Mouse (Mus musculus): Measurements from ENCODE around the gene Eea1. TPM values are rescaled to one million over a fixed set of nuclear protein-coding genes. Genes with fewer than 3 reads are reported as not detected.

Gene Eea1
- 10 to 100 TPM; 34.3 to 34.4 TPM for total RNA-seq (2021)
- long read RNA-seq, experiment 1, full-length matches to known transcripts, result 19 of 31 reads
- long read RNA-seq, experiment 1, partial matches to known transcripts, result 3 of 31 reads
- long read RNA-seq, experiment 1, other reads (novel, unspliced or antisense), result 9 of 31 reads
- long read RNA-seq, experiment 2, full-length matches to known transcripts, result 11 of 18 reads
- long read RNA-seq, experiment 2, partial matches to known transcripts, result 4 of 18 reads
- long read RNA-seq, experiment 2, other reads (novel, unspliced or antisense), result 3 of 18 reads

DNA sequence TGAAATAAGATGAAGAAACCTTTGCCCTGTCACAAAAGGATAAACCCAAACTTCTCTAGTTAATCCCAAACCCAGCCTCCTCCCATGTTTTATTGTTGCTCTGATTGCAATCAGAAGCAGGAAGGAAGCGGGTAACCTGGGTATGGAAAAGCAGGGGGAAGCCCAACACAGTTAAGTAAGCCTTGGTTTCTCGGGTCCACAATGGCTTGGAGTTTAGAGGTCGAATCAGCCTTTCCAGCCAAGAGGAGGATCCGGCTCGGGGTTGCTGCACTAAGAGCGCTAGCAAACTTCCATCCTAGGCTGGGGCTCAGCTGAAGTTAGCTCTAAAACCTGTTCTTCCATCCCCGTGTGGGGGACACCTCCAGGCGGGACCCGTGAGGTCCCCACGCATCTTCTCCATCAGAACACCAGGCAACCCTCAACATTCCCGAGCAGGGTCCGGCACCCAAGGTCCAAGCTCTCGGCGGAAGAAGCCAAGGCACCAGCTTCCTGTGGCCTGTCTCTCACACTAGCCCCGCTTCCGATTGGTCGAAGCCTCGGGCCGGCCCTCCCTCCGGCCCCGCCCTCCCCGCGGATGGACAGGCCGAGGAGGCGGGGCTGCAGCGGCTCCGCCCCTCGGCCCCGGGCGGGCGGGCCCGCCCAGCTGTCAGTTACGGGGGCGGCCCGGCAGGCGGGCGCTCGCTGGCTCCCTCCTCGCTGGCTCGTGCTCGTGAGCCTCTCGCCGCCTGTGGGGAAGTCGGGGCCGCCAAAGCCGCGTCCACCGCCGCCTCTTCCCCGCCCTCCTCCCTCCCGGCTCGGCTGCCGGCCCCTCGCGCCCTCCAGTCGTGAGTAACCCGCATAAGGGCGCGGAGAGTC, at the start of gene Eea1:
Gene Eea1 (plus strand): TSS at position 605 of the 855 bp plus-strand sequence.
- intact Hi-C loops (cut with DNase I), result loop anchor here (5.0 kb wide), 1 partner anchor 378 kb away; the partner anchor contains the start of gene Nudt4
- TF ChIP-seq CTCF (IDR thresholded peaks at IDR 0.05), result no peak; the same call in none of the 2 replicates
- H3K27ac ChIP-seq, result peak within 1 kb of the TSS; percentile 89
- peak; percentile 89 to 92 for DNase-seq (ENCODE audit: extremely low spot score in 1 of 2, low spot score in 2 of 2)
- peak within 1 kb of the TSS; percentile 98 for H3K4me3 ChIP-seq

DNA sequence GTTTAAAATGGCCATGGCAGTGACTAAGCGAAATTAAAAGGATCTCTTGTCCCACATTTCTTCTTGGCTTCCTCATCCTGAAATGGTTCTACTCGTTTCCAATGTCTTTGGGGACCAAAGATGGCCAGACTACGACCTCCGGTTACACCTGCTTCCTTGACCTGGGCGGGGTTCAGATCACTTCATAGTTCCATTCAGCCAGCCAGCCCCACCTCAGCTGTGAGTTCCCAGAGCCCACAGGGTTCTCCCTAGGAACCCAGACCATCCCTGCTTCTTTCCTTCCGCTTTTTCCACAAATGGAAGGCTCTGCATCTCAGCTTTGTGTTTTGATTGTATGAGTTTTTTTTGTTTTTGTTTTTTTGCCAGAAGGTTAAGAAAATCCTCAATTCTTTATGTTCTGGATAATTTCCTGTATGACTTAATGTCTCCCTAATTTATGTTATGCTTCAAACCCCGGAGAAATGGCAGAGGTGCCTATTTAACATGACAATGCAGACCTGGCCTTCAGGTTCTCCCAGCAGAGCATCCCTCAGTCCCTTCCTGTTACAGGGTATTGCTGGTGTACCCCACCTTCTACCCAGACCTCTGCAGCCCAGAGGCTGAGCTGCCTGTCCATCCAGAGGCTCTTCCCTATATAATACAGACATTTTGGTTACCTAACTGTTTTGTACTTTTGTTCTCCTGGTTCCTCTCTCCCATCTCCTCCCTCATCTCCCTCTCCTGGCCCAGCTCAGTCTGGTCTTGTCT, 49.1 kb upstream of the Eea1 start:
- intact Hi-C loops (cut with DNase I), result no loop called here
- H3K4me3 ChIP-seq, result no peak overlapping the region
- no peak for DNase-seq (ENCODE audit: extremely low spot score in 1 of 2, low spot score in 2 of 2)
- no peak for TF ChIP-seq CTCF (IDR thresholded peaks at IDR 0.05)
- H3K27ac ChIP-seq, result no peak overlapping the region

DNA sequence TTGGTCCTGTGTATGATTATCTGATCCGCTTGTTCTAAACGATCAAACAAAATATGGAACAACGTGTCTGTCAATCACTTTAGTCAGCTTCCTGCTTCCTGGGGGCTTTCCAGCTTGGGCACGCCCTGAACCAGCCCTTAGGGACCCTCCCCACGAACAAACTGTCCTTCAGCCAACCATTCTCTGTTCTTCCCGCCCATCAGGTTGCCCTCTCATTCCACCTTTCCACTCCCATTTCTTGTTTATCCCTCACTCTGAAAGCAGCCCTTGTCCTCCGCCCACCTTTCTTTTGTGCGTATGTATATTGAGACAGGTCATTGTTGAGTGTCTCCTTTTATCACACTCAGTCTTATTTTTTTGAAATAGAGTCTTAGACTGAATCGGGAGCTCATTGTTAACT, 48.3 kb upstream of the Eea1 start:
- Histone ChIP-seq H3K4me3 (no peak overlapping the region), H3K27ac (no peak overlapping the region)
- TF ChIP-seq CTCF (IDR thresholded peaks at IDR 0.05), result no peak
- no peak for DNase-seq (ENCODE audit: extremely low spot score in 1 of 2, low spot score in 2 of 2)
- intact Hi-C loops (cut with DNase I), result no loop called here

DNA sequence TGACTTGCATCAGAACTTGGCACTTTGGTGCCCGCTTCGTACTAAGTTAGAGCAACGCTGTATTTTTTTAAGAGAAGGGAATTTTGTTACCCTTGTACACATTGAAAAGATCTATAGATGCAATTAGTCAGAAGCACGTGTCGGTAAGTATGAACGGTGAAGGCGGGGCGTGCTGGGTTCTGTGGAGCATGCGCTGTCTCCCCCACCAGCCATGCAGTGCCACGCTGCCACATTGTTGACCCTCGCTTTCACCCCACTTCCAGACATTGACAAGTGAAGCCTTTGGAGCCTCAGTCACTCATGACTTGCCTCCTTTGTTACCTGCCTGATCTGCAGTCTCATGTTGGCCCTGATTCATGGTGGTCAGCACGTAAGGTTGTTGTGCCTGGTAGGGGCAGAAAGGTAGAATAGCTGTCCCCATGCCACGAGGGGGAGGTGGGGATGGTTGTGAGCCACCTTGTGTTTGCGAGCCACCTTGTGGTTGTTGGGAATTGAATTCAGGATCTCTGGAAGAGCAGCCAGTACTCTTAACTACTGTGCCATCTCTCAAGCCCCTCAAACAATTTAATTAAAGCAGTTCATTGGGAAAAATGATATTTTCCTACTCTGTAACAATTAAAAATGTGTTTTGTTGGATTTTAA, 47.0 kb upstream of the Eea1 start:
- TF ChIP-seq CTCF (IDR thresholded peaks at IDR 0.05), result peak; percentile 3
- intact Hi-C loops (cut with DNase I), result no loop called here
- DNase-seq (ENCODE audit: extremely low spot score in 1 of 2, low spot score in 2 of 2), result no peak
- Histone ChIP-seq H3K4me3 (no peak overlapping the region), H3K27ac (no peak overlapping the region)

DNA sequence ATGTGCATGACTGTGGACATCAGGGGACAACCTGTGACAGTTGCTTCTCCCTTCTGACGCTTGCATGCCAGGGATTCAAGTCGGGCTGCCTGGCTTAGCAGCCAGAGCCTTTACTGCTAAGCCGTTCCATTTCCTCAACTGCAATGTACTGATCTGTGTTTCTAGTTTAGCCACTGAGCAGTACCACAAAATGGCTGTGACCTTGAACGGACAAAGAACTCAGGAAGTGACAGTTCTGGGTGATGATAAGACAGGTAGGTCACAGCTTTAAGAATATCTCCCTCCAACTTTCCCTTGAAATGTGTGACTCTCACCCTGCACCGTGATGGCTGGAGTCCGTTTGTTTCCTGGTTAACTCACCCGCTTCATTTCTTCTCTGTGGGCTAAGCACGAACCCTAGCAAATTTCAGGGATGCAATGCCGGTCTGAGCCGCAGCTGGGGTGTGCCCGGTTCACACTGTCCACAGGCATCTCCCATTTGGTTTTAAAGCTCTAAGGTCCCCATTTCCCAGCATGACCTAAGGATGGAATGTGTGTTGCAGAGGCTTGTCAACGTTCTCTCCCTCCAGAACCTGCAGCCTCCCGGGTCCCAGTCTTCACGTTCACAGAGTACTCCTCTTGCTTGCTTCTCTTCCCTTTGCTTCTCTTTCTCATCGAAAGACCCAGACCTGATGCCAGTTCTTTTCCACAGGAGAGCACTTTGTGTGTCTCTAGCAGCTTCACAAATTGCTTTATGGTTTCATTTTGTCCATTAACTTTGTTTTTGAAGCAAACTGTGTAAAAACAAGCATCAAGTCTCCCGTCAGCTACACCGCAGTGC, 46.2 kb upstream of the Eea1 start:
- no peak for TF ChIP-seq CTCF (IDR thresholded peaks at IDR 0.05)
- Histone ChIP-seq H3K27ac (peak overlapping the region; percentile 33; the same call in 1 of the 2 replicates), H3K4me3 (peak overlapping the region; percentile 36)
- peak; percentile 12 to 28 for DNase-seq (ENCODE audit: extremely low spot score in 1 of 2, low spot score in 2 of 2)
- intact Hi-C loops (cut with DNase I), result loop anchor here (1.0 to 2.0 kb wide), 3 partner anchors 33 to 405 kb away; no protein-coding TSS in a partner anchor

DNA sequence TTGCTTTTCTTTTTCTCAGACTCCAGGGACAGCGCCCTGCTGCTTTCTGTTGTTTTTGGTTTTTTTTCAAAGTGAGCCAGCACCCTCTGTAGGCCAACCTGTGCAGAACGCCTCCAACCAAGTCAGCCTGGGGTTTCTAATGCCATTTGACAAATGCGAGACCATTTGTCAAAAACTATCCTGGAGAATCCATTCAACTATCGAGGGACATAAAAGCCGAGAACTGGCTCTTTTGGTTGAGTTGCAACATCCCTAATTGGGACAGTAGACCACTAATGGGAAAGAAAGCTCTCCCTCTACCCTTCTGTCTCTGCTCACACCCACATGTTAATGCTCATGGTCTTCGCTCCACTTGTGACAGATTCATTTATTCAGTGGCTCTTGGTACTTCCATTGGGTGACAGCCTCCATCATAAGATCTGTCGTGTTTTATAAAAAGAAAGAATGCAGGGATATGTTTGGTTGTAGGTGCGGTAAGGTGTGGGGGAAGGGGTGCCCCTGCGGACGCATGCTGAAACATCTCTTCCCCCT, 45.5 kb upstream of the Eea1 start:
- TF ChIP-seq CTCF (IDR thresholded peaks at IDR 0.05), result peak; percentile 79
- peak overlapping the region; percentile 33; the same call in 1 of the 2 replicates for H3K27ac ChIP-seq
- intact Hi-C loops (cut with DNase I), result loop anchor here (1.0 to 2.0 kb wide), 3 partner anchors 34 to 406 kb away; no protein-coding TSS in a partner anchor
- peak; percentile 66 for DNase-seq (ENCODE audit: extremely low spot score in 1 of 2, low spot score in 2 of 2)
- peak overlapping the region; percentile 36 for H3K4me3 ChIP-seq

DNA sequence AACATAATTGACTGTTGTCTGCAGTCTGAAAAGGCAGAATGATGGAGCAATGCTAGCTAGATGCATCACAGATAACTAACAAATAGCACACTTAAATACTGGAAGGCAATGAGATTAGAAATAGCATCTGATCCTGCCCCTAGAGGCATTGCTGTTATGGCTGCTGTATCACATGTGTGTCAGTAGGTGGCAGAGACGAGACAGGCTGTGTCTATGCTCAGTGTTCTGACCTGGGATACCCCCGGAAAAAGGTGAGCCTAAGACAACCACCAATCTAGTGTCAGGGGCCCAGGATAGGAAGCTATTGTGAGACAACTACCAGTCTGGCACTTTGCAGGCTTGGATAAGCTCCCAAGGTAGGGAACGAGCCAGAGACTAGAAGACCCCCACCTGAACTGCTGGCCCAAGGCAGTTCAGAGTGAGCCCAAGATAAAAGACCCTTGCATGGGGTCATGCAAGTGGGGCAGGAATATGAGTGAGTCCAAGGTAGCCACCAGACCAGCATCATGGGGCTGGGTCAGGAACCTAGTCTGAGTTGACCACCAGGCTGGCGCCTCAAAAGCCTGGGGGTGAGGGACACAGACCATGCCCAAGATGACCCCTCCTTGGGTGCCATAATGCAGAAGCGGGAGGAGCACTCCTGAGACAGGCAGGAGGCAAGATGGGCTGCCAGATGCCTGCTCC, 41.8 kb upstream of the Eea1 start:
- Histone ChIP-seq H3K27ac (no peak overlapping the region), H3K4me3 (no peak overlapping the region)
- DNase-seq (ENCODE audit: extremely low spot score in 1 of 2, low spot score in 2 of 2), result peak in 1 of 2 experiments; percentile 29
- peak; percentile 79 for TF ChIP-seq CTCF (IDR thresholded peaks at IDR 0.05)
- intact Hi-C loops (cut with DNase I), result loop anchor here (1.0 kb wide), 1 partner anchor 136 kb away; no protein-coding TSS in a partner anchor

DNA sequence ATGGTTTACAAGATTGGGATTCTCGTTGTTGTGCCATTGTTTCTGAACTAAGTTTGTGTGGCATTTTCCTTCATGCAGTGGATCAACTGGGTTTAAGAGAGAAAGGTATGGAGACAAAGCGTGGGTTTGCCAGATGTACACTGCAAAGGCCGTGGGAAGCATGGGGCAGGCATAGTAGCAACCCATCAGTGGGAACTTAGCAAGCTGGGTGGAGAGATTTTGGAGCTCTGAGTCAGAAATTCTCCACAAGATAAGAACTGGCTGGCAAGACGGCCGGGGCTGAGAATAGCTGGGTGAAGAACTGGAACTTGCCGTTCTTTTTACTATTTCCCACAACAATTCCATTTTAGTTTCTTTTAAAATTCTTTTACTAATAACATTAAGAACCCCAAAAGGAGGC, 35.8 kb upstream of the Eea1 start:
- Histone ChIP-seq H3K4me3 (no peak overlapping the region), H3K27ac (no peak overlapping the region)
- intact Hi-C loops (cut with DNase I), result loop anchor here (5.0 kb wide), 1 partner anchor 113 kb away; no protein-coding TSS in a partner anchor
- TF ChIP-seq CTCF (IDR thresholded peaks at IDR 0.05), result no peak
- no peak for DNase-seq (ENCODE audit: extremely low spot score in 1 of 2, low spot score in 2 of 2)

DNA sequence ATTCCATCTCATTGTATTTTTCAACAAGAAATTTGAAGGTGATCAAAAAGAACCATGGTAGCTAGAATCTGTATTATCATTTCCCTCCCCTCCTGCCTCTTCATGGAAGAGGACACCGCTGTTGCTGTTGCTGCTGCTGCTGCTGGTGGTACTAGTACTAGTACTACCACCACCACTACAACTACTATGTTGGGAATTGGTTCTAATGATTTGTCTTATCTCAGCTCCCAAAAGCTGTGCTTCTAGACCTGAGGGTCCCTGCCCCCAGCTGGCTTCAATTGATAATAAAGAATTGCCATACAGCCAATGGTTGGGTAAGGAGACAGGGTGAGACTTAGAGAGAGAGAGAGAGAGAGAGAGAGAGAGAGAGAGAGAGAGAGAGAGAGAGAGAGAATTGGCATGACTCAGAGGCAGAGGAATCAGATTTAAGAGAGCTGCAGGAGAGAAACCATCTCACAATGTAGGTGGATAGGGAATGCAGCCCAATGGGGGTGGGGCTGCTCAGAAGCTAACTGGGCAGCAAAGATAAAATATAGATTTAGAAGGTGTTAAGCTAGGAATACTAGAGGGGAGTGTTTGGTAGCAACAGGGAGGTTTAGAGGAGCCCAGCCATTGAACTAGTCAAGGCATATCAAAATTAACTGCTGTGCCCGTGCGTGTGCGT, 31.1 kb upstream of the Eea1 start:
- no peak for DNase-seq (ENCODE audit: extremely low spot score in 1 of 2, low spot score in 2 of 2)

More for the DNA sequence above, 31.1 kb upstream of the Eea1 start:
- Histone ChIP-seq H3K27ac (no peak overlapping the region), H3K4me3 (no peak overlapping the region)
- intact Hi-C loops (cut with DNase I), result no loop called here
- TF ChIP-seq CTCF (IDR thresholded peaks at IDR 0.05), result no peak
